Mouse (Mus musculus) neural tube, embryonic 14.5 days (tissue): ENCODE measurements around the gene Ikbke. TPM values are rescaled to one million over a fixed set of nuclear protein-coding genes. Genes with fewer than 3 reads are reported as not detected.

Source experiments
- polyA plus RNA-seq: library from polyadenylated mRNA; unstranded; fragments of >200 nt; fragmentation: Nextera tagmentation; extraction: Ambion mirVana; gene quantifications from 2 replicates; pipeline ENCODE4 v1.2.1, GENCODE M21; 2014

Ikbke gene
- polyA plus RNA-seq, 1 experiment from 2014 or later = 0.55 TPM

Other genes starting within 250 kb of the Ikbke start
- 15.8 and 16.1 TPM in 2 replicates for gene Mapkapk2, start 181.8 kb downstream of the Ikbke start, polyA plus RNA-seq
- 12.6 and 16.5 TPM in 2 replicates for gene Dyrk3, start 141.3 kb downstream of the Ikbke start, polyA plus RNA-seq
- gene Eif2d, start 126.4 kb downstream of the Ikbke start, polyA plus RNA-seq = 54.8 and 58.7 TPM in 2 replicates
- gene Rassf5, start 34.3 kb downstream of the Ikbke start, polyA plus RNA-seq = 4.8 and 5.7 TPM in 2 replicates
- 38.6 and 55.6 TPM in 2 replicates for gene Srgap2, start 247.7 kb upstream of the Ikbke start, polyA plus RNA-seq
- gene Fam72a, start 248.3 kb upstream of the Ikbke start, polyA plus RNA-seq = 0.48 and 1.1 TPM in 2 replicates